Mouse (Mus musculus) monocyte, adult 5-6 weeks (primary cell): ENCODE measurements around the gene Atp4b. TPM values are rescaled to one million over a fixed set of nuclear protein-coding genes. Genes with fewer than 3 reads are reported as not detected.
A peak's percentile ranks its signal among the peaks of the same experiment; 100 is the strongest.

ENCODE experiments used
- ATAC-seq: fragments of 153-309, 156-312 bp; replicated peaks from 2 replicates; pipeline ENCODE4 v1.8.0; 2017; ENCODE audit warnings: mild to moderate bottlenecking; ENCODE audit not compliant: low TSS enrichment, insufficient number of reproducible peaks, severe bottlenecking, poor library complexity, low FRiP score
- total RNA-seq: library from RNA; stranded (forward); fragments of 200-1000, 200-491, 200-594 nt; gene quantifications from 3 replicates; pipeline ENCODE4 v1.2.3, GENCODE M21; 2017

Atp4b gene
- total RNA-seq, 1 experiment from 2014 or later = not detected

- no peak for ATAC-seq
These were observed 57.6 kb downstream of the Atp4b start for GRCm38 (mm10) chr8:13338901-13339645.

DNA sequence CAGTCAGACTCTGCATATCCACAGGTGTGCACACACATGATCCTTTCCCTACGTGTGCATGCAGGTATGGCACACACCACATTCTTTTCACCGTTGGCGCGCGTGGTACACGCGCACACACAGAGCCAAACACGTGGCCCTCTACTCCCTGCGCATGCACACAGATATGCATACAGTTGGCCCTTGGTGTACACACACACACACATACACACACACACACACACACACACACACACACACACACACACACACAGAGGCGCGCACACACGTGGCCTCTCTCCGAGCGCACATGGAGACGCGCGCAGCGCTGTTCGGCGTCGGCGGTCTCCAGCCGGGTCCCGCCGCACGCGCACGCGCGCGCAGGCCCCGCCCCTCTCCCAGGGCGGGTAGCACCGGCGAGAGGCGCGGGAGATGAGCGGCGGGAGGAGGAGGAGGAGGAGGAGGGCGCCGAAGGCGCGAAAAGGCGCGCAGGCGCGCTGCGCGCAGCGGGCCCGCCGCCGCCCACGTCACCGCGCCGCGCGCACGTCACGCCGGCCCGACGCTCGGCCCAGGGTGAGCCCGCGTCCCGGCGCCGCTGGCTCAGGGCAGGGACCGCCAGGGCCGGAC, 58.3 kb downstream of the Atp4b start, which contains the start of gene Tfdp1:
TSS of gene Tfdp1 (plus strand) at position 497 of the 606 bp plus-strand sequence.
- ATAC-seq = no peak

DNA sequence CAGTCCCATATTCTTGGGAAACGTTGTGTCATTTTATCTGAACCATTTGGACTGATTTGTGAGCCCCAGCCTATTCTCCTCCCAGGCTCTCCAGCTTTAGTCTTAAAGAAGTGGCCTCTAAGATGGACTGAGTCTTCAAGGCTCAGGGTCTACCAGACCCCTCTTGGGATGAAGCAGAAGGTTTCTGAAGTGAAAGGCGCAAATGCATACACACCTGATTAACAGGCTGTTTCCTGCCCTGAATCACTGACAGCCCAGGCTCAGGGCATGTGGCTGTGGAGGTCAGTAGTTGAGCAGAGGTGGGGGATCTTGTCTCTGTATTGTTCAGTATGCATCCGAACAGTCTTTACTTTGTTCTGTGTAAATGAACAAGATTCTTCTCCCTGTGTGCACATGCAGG, 58.9 kb downstream of the Atp4b start:
- no peak for ATAC-seq

GRCm38 (mm10) chr8:13337245-13337644, 59.4 kb downstream of the Atp4b start:
- peak; percentile 48; the same call in 1 of the 2 replicates for ATAC-seq

Other genes with a start within 250 kb of the Atp4b start
- 344 to 634 TPM (median 510 TPM) in 3 replicates for gene Lamp1, start 237.7 kb downstream of the Atp4b start, total RNA-seq
- gene Grtp1, start 196.2 kb downstream of the Atp4b start, total RNA-seq = 0.57 to 0.85 TPM in 2 of 3 replicates, not detected in the other
- not detected in 3 replicates for gene Adprhl1, start 142.7 kb downstream of the Atp4b start, total RNA-seq
- 13.0 to 26.2 TPM (median 21.2 TPM) in 3 replicates for gene Dcun1d2, start 108.7 kb downstream of the Atp4b start, total RNA-seq
- 9.7 to 19.3 TPM (median 12.1 TPM) in 3 replicates for gene Tmco3, start 108.6 kb downstream of the Atp4b start, total RNA-seq
- gene Tfdp1, start 58.1 kb downstream of the Atp4b start, total RNA-seq = 14.2 to 20.1 TPM (median 16.1 TPM) in 3 replicates
- gene Grk1, start 8.3 kb upstream of the Atp4b start, total RNA-seq = not detected in 3 replicates
- gene Tmem255b, start 38.4 kb upstream of the Atp4b start, total RNA-seq = not detected in 3 replicates
- 0.29 TPM in 1 of 3 replicates, not detected in the others for gene Gas6, start 97.7 kb upstream of the Atp4b start, total RNA-seq
- 1.9 to 6.2 TPM (median 3.1 TPM) in 3 replicates for gene 1700029H14Rik, start 165.6 kb upstream of the Atp4b start, total RNA-seq